Mouse (Mus musculus) C2C12 (cell line): ENCODE results near the gene Gpr162. TPM values are rescaled to one million over a fixed set of nuclear protein-coding genes. Genes with fewer than 3 reads are reported as not detected.

Experiments used
- H3K27me3 ChIP-seq: one replicate; pipeline ENCODE4 v1.6.1; 2011; ENCODE audit not compliant: control insufficient read depth, insufficient read depth, insufficient read length
- H3K36me3 ChIP-seq: one replicate; pipeline ENCODE4 v1.6.1; 2011; ENCODE audit not compliant: control insufficient read depth, insufficient read depth
- H3K4me3 ChIP-seq: one replicate; pipeline ENCODE4 v1.5.1; 2011; ENCODE audit warnings: mild to moderate bottlenecking, control low read depth; ENCODE audit not compliant: poor library complexity, insufficient read depth, severe bottlenecking
- H3K79me2 ChIP-seq: one replicate; pipeline ENCODE4 v1.6.1; 2011; ENCODE audit not compliant: control insufficient read depth, insufficient read depth
- H3K79me3 ChIP-seq: one replicate; pipeline ENCODE4 v1.6.1; 2011; ENCODE audit warnings: low read depth, control low read depth
- H3ac ChIP-seq: one replicate; pipeline ENCODE3; 2011; ENCODE audit warnings: low read depth; ENCODE audit not compliant: control insufficient read depth, insufficient read length
- CEBPB ChIP-seq: IDR thresholded peaks from one replicate; pipeline ENCODE4 v1.6.1; 2011; ENCODE audit warnings: low read depth, mild to moderate bottlenecking, control low read depth, moderate library complexity
- CTCF ChIP-seq: IDR thresholded peaks from one replicate; pipeline ENCODE4 v1.5.1; 2011; ENCODE audit not compliant: control insufficient read depth, insufficient read depth, insufficient read length
- FOSL1 ChIP-seq: IDR thresholded peaks from one replicate; pipeline ENCODE4 v1.8.0; 2011; ENCODE audit warnings: mild to moderate bottlenecking, low read length; ENCODE audit not compliant: poor library complexity, insufficient read depth, severe bottlenecking
- MAX ChIP-seq: IDR thresholded peaks from one replicate; pipeline ENCODE4 v1.6.1; 2011; ENCODE audit warnings: mild to moderate bottlenecking, control low read depth
- MYOD1 ChIP-seq: IDR thresholded peaks from one replicate; pipeline ENCODE4 v1.6.1; 2011; ENCODE audit warnings: low read depth; ENCODE audit not compliant: control insufficient read depth, insufficient read length
- MYOG ChIP-seq: IDR thresholded peaks from one replicate; pipeline ENCODE4 v1.6.1; 2011; ENCODE audit not compliant: control insufficient read depth, insufficient read length; ENCODE audit errors: extremely low read depth
- USF1 ChIP-seq: IDR thresholded peaks from one replicate; pipeline ENCODE4 v1.6.1; 2011; ENCODE audit warnings: low read depth, mild to moderate bottlenecking, control low read depth, moderate library complexity
- polyA plus RNA-seq: library from polyadenylated mRNA; unstranded; fragments of >200 nt; fragmentation: generic; extraction: Trizol; gene quantifications from one replicate; pipeline ENCODE4 v1.2.1, GENCODE M21; 2012; ENCODE audit warnings: missing spikeins

The Gpr162 gene
- polyA plus RNA-seq, 1 experiment, result 0.05 TPM

DNA sequence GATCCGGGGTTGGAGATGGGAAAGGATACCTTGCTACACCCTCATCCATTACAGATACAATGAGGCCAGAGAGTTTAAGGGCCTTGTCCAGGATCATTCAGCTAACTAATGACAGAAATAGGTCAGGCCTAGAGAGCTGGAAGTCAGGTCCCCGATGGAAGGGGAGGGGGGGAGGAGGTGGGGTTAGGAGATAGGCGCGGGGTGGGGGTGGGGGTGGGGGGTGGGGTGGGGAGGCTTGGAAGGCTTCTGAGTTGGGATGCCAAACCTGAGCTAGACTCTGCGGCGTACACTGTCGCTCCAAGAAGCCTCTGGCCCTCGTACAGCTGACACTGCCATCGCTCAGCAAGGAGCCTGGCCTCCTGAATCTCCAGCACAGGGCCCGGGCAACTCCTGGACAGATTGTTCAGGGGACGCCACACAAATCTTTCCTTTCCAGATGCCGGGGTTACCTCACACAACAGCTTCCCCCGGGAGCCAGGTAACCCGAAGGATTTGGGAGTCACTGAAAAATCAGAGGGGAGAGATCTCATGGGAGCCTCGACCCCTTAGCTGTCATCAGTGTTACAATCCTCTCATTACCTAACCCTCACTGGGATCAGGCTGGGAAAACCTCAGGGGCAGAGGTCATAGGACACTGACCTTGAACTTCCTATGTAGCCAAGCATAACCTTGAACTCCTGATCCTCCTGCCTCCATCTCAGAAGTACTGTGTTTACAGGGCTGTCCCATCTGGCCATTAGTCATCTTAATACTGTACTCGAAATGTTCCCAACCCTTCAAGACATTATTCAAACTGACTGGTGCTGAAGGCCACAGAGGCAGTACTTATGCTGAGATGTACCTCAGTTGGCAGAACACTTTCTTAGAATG, 41.4 kb upstream of the Gpr162 start:
- Histone ChIP-seq H3K79me3 (no peaks in the 10 kb centered on the region), H3K36me3 (no peaks in the 10 kb centered on the region), H3K79me2 (no peaks in the 10 kb centered on the region), H3K27me3 (no peaks in the 10 kb centered on the region), H3ac (no peak overlapping the region), H3K4me3 (no peak overlapping the region)
- TF ChIP-seq MAX (no peak), MYOD1 (no peak), CTCF (no peak), MYOG (no peak), CEBPB (no peak), FOSL1 (no peak), USF1 (no peak)

DNA sequence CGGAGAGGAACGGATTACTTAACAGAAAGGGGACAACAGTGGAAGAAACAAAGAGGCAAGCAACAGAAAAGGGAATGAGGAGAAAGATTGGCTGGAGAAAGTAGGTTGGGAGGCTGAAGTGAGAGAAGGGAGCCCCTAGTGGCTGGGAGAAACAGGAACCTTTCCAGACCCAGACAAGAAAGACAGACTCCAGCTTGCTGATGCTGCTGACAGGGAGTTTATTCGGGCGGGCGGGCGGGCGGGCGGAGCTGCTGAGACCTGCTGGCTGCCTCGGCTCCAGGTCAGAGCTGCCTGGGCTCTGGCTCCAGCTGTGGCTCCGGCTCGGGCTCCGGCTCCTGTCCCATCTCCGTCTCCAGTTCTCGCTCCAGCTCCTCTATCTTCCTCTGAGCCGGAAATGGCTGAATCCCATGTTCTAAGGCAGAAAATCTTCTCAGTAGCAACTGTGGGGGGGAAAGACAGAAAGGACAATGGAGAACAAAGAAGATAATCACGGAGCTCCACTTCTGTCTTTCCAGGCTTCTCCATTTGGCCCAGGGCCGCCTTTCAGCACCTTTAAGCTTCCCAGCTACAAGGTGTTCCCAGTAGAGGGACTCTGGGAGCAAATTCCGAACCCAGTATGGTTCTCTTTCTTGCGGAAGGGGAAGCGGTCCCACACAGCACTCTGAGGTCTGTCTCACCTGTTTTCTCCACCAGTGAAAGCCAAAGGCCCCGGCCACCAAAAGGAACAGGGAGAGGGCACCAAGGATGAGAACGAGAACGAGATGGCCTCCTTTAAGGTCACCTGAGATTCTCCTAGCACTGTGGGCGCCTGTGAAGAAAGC, 40.6 kb upstream of the Gpr162 start:
- Histone ChIP-seq H3K4me3 (peak overlapping the region; percentile 30), H3K27me3 (no peaks in the 10 kb centered on the region), H3K79me3 (no peaks in the 10 kb centered on the region), H3K36me3 (no peaks in the 10 kb centered on the region), H3K79me2 (no peaks in the 10 kb centered on the region), H3ac (peak overlapping the region; percentile 65)
- TF ChIP-seq CTCF, result peak; percentile 54
- TF ChIP-seq MAX, result no peak

DNA sequence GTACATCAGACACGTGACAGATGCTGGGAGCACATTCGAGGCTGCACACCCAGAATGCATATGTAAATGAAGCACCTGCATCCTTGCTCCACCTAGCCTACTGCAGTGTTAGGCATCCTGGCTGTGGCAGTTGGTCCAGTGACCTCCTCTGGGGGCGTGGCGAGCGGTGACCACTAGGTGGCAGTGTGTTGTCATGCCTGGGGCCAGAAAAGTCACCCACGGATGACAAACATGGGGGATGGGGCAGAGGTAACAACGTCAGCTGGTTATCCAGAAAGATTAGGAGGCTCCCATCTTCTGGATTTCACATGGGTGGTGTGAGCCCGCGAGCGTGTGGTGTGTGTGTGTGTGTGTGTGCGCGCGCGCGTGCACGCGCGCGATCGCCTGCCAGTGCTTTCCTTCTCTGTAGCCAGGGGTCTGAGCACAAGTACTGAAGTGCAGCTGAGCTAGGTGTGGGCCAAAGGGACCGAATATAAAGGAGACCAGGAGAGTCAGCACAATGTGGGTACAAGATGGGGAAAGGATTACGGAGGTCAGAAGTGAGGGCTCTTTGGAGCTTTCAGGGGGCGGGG, 39.9 kb upstream of the Gpr162 start:
- H3K4me3 ChIP-seq, result peak overlapping the region; percentile 30
- no peaks in the 10 kb centered on the region for H3K36me3 ChIP-seq
- peak overlapping the region; percentile 65 for H3ac ChIP-seq
- peak; percentile 98 for TF ChIP-seq CTCF
- TF ChIP-seq MYOG, result no peak
- no peaks in the 10 kb centered on the region for H3K79me3 ChIP-seq
- H3K27me3 ChIP-seq, result no peaks in the 10 kb centered on the region
- no peaks in the 10 kb centered on the region for H3K79me2 ChIP-seq

DNA sequence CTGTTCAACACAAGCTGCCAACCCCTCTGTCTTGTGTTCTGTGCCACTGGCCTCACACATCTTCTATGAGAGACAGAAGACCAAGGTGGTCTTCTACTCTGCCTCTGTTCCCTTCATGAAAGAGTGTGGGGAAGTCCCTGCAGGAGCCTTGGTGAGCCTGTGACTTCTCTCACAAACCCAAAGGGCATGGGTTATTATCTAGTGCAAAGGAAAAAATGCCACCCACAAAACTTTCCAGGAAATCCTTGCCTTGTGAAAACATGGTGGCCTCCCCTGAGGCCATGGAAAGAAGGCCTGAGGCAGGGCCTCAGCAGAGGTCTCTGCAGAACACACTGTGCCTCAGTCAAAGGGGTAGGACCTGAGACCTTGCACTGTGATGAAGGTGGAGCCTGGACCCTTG, 38.1 kb upstream of the Gpr162 start:
- H3K79me3 ChIP-seq, result no peaks in the 10 kb centered on the region
- no peaks in the 10 kb centered on the region for H3K27me3 ChIP-seq
- no peaks in the 10 kb centered on the region for H3K79me2 ChIP-seq
- no peak overlapping the region for H3K4me3 ChIP-seq
- no peak for TF ChIP-seq CEBPB
- no peak overlapping the region for H3ac ChIP-seq
- no peaks in the 10 kb centered on the region for H3K36me3 ChIP-seq

DNA sequence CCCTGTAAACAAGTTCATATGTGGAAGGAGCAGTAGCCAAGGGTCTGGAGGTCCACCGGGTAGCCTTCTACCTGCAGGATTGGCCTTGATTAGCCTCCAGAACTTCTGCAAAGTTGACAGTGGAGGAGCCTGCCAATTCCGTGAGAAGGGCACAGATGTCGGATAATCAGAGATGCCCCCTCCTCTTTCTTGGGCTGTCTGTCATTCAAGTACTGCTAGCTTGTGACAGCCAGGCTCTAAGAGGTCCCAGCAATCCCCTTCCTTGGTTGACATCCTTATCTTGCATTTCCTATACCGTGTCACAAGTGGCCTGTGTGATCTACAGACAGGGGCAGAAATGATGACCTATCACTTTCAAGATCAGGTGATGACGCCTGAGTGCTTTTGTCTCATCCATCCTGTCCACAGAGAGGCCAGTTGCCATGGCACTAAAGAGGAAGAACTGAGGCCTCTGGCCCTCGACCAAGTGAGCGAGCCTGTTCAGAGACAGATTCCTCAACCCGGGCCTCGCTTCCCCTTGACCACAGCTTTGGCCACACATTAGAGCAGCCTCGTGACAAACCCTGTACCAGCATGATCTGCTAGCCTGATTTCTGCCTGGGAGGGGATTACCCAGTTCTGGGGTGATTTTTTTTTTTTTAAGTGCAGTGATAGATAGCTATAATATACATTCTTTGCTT, 37.2 kb upstream of the Gpr162 start:
- Histone ChIP-seq H3K27me3 (no peaks in the 10 kb centered on the region), H3K79me2 (no peaks in the 10 kb centered on the region), H3ac (no peak overlapping the region), H3K4me3 (no peak overlapping the region), H3K36me3 (no peaks in the 10 kb centered on the region), H3K79me3 (no peaks in the 10 kb centered on the region)
- no peak for TF ChIP-seq MAX
- no peak for TF ChIP-seq USF1
- TF ChIP-seq CTCF, result no peak
- TF ChIP-seq FOSL1, result no peak
- no peak for TF ChIP-seq CEBPB
- no peak for TF ChIP-seq MYOD1
- no peak for TF ChIP-seq MYOG
